Mouse (Mus musculus) megakaryocyte, adult 5-6 weeks (primary cell): ENCODE results near the gene AK157302. TPM values are rescaled to one million over a fixed set of nuclear protein-coding genes. Genes with fewer than 3 reads are reported as not detected.
"Not testable (repeated sequence)": the region's sequence is repeated elsewhere in the genome, so short reads cannot be mapped to it uniquely, and the experiment has no call there.

ENCODE experiments used
- ATAC-seq: 2 replicates; pipeline ENCODE4 v1.8.0; 2016; ENCODE audit warnings: mild to moderate bottlenecking, inconsistent platforms; ENCODE audit not compliant: poor library complexity, severe bottlenecking
- total RNA-seq, 2 experiments: library from RNA; stranded (forward) in 1 of 2; stranded (reverse) in 1 of 2; fragments of 153-499, 151-499 nt in 1 of 2; fragments of 221-1000, 200-1000 nt in 1 of 2; gene quantifications; 2 replicates each; pipeline versions ENCODE4 v1.2.3 to v1.2.4; 2015 to 2017

AK157302 gene
- 0.09 and 0.56 TPM in 2 replicates for total RNA-seq (2015)
- 0.20 TPM in 1 of 2 replicates, not detected in the other for total RNA-seq (2017)

DNA sequence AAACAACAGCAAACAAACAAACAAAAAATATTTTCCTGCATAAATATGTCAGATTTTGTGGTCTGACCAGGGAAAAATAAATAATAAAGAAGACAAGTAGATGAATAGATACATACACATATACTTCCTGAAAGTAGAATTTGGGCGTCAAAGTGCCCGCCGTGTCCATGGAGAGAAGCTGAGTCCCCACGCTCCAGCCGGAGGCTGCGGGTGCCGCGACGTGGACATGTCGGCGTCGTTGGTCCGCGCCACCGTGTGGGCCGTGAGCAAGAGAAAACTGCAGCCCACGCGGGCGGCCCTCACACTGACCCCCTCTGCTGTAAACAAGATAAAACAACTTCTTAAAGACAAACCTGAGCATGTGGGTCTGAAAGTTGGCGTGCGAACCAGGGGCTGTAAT lies at the start of gene AK157302:
TSS of gene AK157302 (plus strand) at position 144 of the 400 bp plus-strand sequence.
- 0 out of 2 replicates have a peak, but pooled peaks have one; percentile 52 for ATAC-seq

DNA sequence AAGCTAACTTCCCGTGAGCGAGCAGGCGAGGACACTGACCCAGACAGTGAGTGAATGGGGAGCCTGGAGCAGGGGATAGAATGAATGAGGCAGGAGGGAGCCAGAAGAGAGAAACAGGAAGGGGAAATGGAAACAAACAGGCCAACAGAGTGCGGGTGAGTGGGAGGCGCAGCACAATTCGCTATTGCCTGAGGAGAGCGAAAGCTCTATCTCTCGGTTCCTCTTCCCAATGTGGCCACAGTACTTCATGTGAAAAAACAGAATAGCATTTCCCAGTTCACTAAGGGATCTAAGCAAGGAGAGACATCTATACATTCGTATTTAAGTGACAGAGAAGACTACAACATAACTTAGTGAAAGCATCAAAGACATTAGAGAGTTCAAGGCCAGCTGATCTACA lies 48.2 kb upstream of the AK157302 start:
- ATAC-seq: peak; percentile 81

DNA sequence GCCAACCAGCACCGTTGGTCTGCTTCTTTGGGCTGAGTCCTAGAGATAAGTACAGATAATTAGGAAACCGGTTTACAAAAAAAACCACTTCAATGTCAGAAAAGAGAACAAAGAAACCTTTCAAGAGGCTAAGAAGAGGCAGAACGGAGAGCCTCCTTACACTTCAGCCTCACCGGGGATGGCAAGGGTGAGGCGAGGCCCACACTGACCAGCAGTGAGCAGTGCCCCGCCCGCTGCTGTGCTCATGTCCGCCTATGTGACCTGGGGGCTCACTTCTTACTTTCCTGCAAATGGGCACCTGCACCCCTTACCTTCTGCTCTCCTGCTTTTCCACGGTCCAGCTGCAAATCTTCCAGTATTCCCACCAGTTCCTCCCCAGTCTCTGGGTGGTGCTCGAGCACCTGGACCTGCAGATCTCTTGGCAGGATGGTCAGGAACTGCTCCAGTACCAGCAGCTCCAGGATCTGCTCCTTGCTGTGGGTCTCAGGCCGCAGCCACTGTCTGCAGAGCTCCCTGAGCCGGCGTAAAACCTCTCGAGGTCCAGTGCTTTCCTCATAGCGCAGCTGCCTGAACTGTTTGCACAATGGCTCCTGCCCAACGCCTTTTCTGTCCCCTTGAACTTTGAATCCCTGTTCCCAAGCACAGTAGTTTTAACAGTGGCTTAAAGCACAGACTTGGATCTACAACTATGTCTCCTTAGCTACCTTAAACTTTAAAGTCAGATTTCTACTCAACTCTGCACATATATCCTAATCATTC lies 47.0 kb upstream of the AK157302 start:
- no peak for ATAC-seq

- peak; percentile 11; the same call in 1 of the 2 replicates for ATAC-seq
Measured at GRCm38 (mm10) chr13:21453042-21453441, 42.0 kb upstream of the AK157302 start.

DNA sequence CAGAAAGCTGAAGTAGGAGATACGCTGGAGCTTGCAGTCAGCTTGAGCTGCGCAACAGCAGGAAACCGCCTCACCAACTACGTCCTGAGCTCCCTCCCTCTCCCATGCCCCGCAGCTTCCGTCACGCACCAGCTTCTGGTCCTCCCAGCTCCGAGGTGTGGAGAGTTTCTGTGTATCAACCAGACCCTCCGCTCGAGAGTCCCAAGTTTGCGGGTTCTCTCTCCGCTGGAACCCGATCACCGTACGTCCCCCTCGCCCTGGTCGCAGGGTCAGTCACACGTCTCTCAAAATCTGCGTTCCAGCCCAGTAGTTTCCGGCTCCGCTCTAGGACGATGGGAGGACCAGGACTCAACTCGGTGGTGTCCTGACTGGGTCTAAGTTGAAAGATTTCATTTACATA lies 41.6 kb upstream of the AK157302 start, which contains the start of gene Zscan26:
TSS of gene Zscan26 (minus strand) at position 282 of the 400 bp plus-strand sequence.
- peak; percentile 96 for ATAC-seq

DNA sequence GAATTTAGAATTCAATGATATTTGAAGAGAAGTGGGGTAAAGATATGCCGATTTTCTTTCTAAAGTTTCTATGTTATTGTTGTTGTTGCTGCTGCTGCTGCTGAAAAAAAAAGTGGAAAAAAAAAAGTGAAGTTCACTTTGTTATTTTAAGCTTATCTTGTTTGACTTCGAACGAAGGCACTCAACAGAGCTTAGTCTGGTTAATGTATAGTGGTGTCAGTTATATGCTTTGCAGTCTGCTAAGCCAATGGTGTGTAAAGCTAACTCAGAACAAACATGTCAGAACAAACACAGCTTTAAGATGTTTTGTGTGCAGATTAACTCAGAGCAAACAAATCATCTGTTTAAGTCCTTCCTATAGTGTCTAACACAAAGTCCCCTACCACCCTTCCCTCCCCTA lies 40.9 kb upstream of the AK157302 start:
- no peak for ATAC-seq

DNA sequence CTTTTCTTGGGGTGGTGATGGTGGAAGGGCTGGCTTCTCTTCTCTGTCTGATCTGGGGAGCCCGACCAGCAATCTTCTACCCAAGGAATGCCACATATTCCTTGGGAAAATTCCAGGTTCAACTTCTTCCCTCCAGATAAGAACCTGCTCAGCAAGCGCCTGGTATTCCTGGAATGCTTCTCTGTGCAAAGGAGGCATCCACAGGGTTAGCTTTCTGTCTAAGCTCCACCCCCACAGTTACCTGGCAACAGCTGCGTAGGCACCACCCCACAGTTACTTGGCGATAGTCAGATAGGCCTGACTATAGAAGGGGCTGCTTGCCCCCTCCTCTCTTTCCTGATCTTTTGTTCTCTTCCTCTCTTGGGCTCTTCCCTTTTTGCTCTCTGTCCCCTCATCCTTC lies 38.7 kb upstream of the AK157302 start:
- no peak for ATAC-seq

- not testable (repeated sequence) for ATAC-seq
Measured at GRCm38 (mm10) chr13:21462516-21462915, 32.5 kb upstream of the AK157302 start.

DNA sequence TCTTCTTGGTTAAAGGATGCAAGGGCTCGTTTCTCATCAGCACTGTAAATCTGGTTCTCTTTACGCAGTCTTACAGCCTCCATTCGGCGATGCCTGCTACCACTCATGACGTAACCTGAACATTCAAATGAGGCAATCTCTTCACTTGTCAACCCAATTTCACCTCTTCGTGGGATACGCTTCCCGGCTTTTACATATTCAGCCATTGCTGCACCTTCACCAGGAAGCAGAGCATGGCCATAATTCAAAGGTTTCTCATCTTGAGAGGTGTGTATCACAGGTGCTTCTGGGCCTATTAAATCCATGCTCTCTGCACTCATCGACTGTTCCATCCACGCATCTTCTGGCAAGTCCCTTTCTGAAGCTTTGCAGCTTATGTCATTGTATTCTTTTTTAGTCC lies 27.7 kb upstream of the AK157302 start:
- no peak for ATAC-seq

DNA sequence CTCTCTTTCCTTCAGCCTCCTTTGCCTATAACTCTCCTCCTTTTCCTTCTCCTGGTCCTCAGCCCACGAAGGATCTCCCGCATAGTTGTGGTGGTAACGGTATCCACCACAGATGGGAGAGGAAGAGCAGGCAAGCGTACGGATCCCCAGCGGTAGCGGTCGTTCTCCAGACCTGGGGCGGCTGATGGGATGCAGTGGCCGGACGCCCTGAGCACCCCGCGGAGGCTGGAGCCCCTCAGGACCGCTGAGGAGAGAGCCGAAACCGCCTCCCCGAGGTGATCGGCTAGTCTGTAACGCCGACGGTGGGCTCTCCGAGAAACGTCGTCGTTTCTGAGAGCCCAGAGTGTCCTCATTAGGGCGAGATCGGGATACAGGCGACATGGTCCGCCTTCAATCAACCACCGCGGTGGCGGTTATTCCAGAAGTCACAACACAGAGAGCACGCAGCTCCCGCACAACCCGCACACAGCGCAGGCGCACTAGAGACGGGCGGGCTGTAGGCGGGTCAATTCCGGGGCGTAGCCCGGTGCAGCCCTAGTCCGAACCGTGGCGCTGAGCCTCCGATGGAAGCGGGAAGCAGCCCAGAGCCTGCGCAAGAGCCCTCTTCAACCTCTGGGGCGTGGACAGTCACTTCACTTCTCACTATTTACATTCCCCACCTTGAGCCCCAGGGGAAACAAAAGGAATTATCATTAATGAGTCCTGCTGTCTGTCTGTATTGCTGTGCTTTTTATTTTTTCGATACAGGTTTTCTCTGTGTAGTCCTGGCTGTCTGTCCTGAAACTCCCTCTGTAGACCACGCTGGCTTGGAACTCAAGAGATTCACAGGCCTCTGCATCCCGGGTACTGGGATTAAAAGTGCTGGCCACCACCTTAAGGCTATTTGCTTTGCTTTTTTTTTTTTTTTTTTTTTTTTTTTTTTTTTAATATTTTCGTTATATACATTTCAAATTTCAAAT lies 26.7 kb upstream of the AK157302 start, which contains the start of gene Nkapl:
TSS of gene Nkapl (minus strand) at position 449 of the 959 bp plus-strand sequence.
- peak; percentile 99 for ATAC-seq

DNA sequence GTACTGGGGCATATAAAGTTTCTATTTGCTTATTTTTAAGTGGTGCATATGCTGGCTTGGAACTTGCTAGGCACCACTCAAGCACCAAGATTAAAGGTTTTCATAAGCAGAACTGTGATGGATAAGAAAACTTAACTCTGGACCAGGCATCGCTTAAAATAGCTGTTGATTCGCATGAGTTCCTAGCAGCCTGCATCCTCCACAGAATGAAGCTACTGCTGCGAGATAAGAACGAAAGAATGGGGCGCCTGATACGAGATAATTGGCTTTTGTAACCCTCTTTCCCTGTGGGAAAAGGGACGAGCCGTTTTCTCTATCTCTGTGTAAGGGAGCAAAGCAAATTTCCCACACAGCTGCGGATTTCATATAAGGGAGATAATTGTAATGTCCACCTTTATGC lies 25.9 kb upstream of the AK157302 start:
- no peak for ATAC-seq

- ATAC-seq: no peak
Measured at GRCm38 (mm10) chr13:21472427-21472826, 22.6 kb upstream of the AK157302 start.

DNA sequence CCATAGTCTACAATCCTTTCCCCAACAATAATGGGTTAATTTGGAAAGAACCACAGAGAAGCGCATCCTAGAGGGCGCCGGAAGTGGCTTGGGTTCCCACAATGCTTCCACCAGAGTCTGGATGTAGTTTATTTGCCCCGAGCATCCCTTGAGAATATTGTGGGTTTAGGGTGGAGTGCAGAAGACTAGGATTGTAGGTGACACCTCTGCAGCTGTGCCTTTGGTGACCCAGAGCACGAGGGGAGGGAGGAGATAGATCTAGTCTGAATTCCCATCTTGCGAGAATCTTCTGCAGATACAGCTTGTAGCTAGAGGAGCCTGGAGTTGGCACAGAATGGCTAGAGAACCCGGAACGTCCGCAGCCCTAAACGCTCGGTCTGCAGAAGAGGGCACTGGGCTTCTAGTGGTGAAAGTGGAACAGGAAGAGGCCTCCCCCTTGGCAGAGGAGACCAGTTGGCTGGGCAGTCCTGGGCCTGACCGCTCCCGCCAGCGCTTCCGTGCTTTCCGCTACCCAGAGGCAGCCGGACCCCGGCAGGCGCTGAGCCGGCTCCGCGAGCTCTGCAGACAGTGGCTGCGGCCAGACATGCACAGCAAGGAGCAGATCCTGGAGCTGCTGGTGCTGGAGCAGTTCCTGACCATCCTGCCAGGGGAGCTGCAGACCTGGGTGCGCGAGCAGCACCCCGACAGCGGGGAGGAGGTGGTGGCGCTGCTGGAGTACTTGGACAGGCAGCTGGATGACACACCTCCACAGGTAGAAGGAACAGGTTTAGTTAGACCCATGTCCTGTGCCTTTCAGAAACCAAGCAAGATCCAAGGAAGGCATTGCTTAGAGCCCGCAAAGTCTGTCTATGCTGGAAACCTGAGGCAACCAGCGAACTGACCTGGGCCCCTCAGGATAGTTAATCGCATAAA lies 16.0 kb upstream of the AK157302 start, which contains the start of the genes Zkscan4 and Gm10065:
TSS of gene Zkscan4 (plus strand) at position 149 of the 912 bp plus-strand sequence.
TSS of gene Gm10065 (minus strand) at position 683 of the 912 bp plus-strand sequence.
- peak; percentile 91 for ATAC-seq

DNA sequence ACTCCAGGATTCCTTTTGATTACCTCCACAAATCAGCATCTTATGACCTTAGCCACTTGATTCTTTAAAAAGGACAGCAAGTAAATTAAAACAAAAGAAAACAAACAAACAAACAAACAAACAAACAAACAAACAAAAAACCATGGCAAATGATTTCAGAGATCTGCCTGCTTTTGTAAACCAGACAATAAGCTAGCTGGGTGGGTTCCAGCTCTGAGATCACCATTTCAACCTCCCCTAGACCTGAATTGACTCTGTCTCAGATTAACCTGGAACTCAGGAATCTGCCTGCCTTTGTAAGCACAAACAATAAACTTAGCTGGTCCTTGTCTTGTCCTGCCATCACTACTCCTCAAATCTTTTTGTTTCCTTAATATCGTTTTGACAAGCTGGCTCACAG lies 8.1 kb upstream of the AK157302 start:
- no peak for ATAC-seq

DNA sequence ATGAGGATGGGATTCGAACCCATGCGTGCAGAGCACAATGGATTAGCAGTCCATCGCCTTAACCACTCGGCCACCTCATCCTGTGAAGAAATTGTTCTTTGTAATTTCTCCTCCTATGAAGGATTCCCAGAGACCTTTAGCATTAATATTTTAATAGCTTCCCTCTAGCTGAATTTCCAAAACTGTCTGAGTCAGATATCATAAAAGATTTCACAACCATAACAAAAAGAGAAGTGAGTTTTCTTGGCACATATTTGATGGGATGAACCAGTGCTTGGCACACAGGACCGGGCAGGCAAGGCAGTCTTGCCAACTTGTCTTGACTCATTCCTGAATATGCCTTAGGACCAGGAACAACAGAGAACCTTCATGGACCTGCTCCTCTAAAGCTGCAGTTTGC lies 2.2 kb upstream of the AK157302 start:
- ATAC-seq: peak; percentile 47

- ATAC-seq: 0 out of 2 replicates have a peak, but pooled peaks have one; percentile 48
Measured at GRCm38 (mm10) chr13:21501182-21501581, 6.2 kb downstream of the AK157302 start, which contains the start of gene Gm11273. Gene Gm11273, minus strand, starts transcription at chr13:21501418.

- ATAC-seq: no peak
Measured at GRCm38 (mm10) chr13:21502296-21502695, 7.3 kb downstream of the AK157302 start.

DNA sequence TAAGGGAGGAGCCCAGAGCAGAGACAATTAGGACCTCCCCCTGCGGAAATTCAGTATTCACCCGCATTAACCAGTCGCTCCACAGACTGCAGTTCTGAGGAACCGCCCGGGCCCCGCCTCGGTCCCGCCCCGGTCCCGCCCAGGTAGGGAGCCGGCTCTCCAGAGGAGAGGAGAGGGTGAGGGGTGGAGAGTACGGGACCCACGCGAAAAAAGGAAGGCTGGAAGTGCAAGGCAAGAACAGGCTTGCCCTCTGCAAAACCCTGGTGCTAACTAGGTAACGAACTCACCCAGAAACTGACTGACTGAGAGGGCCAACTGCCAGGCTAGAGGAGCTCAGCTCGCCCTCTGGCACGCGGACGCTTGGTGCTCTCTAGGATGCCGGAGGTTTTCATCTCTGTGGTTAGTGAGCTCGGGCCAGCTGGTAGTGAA lies 11.2 kb downstream of the AK157302 start:
- ATAC-seq: peak; percentile 98

- no peak for ATAC-seq
Measured at GRCm38 (mm10) chr13:21530136-21530535, 35.1 kb downstream of the AK157302 start.

GRCm38 (mm10) chr13:21530781-21531201 lies 35.8 kb downstream of the AK157302 start, which contains the start of gene Zkscan8:
Gene Zkscan8, minus strand, starts transcription at chr13:21531120.
- peak; percentile 100 for ATAC-seq
